Mouse (Mus musculus): ENCODE measurements at regions not wholly inside any gene's neighbourhood (a gene's known extent, or its start where the extent isn't known, plus 50 kb on each side); places are given as distances from the start of the nearest gene placed in this dataset.

DNA sequence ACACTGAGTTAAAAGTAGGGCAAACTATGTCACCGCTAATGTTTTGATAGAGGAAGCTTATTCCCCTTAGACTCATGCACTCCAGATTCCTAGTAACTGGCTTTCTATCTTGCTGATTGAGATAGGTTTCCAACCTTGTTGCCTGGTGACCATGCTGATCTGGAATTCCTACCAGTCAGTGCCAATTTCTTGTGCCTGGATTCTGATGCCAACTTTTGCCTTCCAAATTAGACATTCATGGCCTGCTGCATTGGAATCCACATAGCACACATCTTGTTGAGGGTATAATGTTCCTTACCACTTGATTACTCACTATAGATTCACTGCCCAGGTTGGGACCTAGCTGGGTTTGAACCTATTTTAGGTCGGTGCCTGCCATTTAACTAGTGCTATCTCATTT lies 262.8 kb upstream of the Smlr1 start:
- Histone ChIP-seq H3K79me2 (ENCODE audit: control insufficient read depth, insufficient read depth) (no peaks in the 10 kb centered on the region), H3K4me3 (ENCODE audit: insufficient read depth, poor library complexity, severe bottlenecking) (no peak overlapping the region)
- TF ChIP-seq CTCF (IDR thresholded peaks at IDR 0.05; ENCODE audit: control insufficient read depth, insufficient read depth, insufficient read length): no peak
- no peak for TF ChIP-seq MAX (IDR thresholded peaks at IDR 0.05)
- TF ChIP-seq MYOD1 (IDR thresholded peaks at IDR 0.05; ENCODE audit: control insufficient read depth, insufficient read length, low read depth): no peak
- TF ChIP-seq MYOG (IDR thresholded peaks at IDR 0.05; ENCODE audit: control insufficient read depth, extremely low read depth, insufficient read length): no peak
- no peak for TF ChIP-seq USF1 (IDR thresholded peaks at IDR 0.05; ENCODE audit: low read depth)
- no peak for TF ChIP-seq FOSL1 (IDR thresholded peaks at IDR 0.05; ENCODE audit: insufficient read depth, low read length, poor library complexity, severe bottlenecking)
- TF ChIP-seq CEBPB (IDR thresholded peaks at IDR 0.05; ENCODE audit: low read depth): no peak

DNA sequence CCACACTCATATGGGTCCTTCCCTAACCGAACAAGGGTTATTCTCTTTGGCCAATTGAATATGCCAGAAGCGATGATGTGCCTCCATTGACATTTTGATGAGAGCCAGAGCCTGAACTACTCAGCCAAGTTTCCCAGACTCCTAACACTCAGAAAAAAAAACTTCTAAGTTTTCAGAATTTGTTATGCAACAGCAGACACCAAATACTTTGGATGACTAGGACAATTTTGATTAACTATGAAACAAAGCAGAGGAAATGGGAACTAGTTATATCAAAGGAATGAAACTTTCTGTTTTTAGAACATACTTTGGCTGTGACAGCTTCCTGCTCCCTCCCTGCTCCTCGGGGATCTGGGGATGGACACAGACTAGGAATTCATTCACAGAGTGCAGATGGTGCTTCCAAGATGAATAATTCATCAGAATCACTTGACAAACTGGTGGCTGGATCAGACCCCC lies 254.3 kb upstream of the Smlr1 start:
- H3K79me2 ChIP-seq (ENCODE audit: control insufficient read depth, insufficient read depth): no peaks in the 10 kb centered on the region
- no peaks in the 10 kb centered on the region for H3K27me3 ChIP-seq (ENCODE audit: control insufficient read depth, insufficient read depth, insufficient read length)
- H3ac ChIP-seq (ENCODE audit: control insufficient read depth, insufficient read length, low read depth): no peak overlapping the region
- peak; percentile 60 for TF ChIP-seq CEBPB (IDR thresholded peaks at IDR 0.05; ENCODE audit: low read depth)
- TF ChIP-seq MAX (IDR thresholded peaks at IDR 0.05): no peak
- H3K36me3 ChIP-seq (ENCODE audit: control insufficient read depth, insufficient read depth): no peaks in the 10 kb centered on the region
- H3K79me3 ChIP-seq (ENCODE audit: low read depth): no peaks in the 10 kb centered on the region
- no peak overlapping the region for H3K4me3 ChIP-seq (ENCODE audit: insufficient read depth, poor library complexity, severe bottlenecking)

More for the DNA sequence above, 262.8 kb upstream of the Smlr1 start:
- Histone ChIP-seq H3K27me3 (ENCODE audit: control insufficient read depth, insufficient read depth, insufficient read length) (no peaks in the 10 kb centered on the region), H3ac (ENCODE audit: control insufficient read depth, insufficient read length, low read depth) (no peak overlapping the region), H3K36me3 (ENCODE audit: control insufficient read depth, insufficient read depth) (no peaks in the 10 kb centered on the region), H3K79me3 (ENCODE audit: low read depth) (no peaks in the 10 kb centered on the region)

DNA sequence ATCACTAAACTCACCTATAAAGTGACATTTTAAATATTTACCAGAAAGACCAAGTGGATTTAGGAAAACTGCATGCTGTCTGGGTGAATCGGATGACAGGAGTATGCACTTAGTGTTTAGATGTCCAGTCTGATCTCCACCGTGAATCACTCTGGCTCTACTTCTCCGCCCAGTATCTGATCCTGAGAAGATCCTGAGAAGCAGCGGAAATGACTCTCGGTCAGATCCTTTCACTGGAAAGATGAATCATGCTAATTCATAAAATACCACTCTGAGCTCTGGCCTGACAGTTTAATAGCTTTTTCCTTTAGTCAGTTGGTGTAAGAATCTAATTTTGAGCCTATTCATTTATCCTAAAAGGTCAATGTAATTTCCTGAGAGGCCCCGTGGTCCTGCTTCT lies 252.6 kb upstream of the Smlr1 start:
- H3K4me3 ChIP-seq (ENCODE audit: insufficient read depth, poor library complexity, severe bottlenecking): no peak overlapping the region
- H3K79me3 ChIP-seq (ENCODE audit: low read depth): no peaks in the 10 kb centered on the region
- H3K27me3 ChIP-seq (ENCODE audit: control insufficient read depth, insufficient read depth, insufficient read length): no peaks in the 10 kb centered on the region
- no peak overlapping the region for H3ac ChIP-seq (ENCODE audit: control insufficient read depth, insufficient read length, low read depth)
- no peaks in the 10 kb centered on the region for H3K36me3 ChIP-seq (ENCODE audit: control insufficient read depth, insufficient read depth)
- TF ChIP-seq MAX (IDR thresholded peaks at IDR 0.05): no peak
- TF ChIP-seq FOSL1 (IDR thresholded peaks at IDR 0.05; ENCODE audit: insufficient read depth, low read length, poor library complexity, severe bottlenecking): peak; percentile 91
- peak; percentile 38 for TF ChIP-seq MYOD1 (IDR thresholded peaks at IDR 0.05; ENCODE audit: control insufficient read depth, insufficient read length, low read depth)
- no peak for TF ChIP-seq CEBPB (IDR thresholded peaks at IDR 0.05; ENCODE audit: low read depth)
- H3K79me2 ChIP-seq (ENCODE audit: control insufficient read depth, insufficient read depth): no peaks in the 10 kb centered on the region

DNA sequence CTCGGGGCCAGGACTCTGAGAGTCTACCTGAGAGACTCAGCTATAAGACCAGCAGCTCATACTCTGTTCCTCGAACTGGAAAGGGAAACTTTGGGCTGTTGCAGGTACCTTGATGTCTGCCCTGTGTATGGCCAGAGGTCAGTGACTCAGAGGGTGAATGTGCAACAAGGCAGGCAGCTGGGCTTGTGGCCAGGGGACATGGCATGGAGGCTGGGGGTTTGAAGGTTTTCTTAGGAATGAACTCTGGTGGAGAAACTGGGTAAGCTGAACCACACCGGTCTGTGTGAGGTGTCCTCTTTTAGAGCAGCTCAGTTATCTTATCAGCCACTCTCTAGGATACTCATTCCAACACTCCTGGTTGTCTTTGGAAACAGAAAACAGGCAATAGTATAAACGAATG lies 251.9 kb upstream of the Smlr1 start:
- no peak for TF ChIP-seq MYOG (IDR thresholded peaks at IDR 0.05; ENCODE audit: control insufficient read depth, extremely low read depth, insufficient read length)
- peak; percentile 75 for TF ChIP-seq MYOD1 (IDR thresholded peaks at IDR 0.05; ENCODE audit: control insufficient read depth, insufficient read length, low read depth)
- no peak for TF ChIP-seq CTCF (IDR thresholded peaks at IDR 0.05; ENCODE audit: control insufficient read depth, insufficient read depth, insufficient read length)
- no peak for TF ChIP-seq USF1 (IDR thresholded peaks at IDR 0.05; ENCODE audit: low read depth)
- TF ChIP-seq FOSL1 (IDR thresholded peaks at IDR 0.05; ENCODE audit: insufficient read depth, low read length, poor library complexity, severe bottlenecking): peak; percentile 61
- TF ChIP-seq CEBPB (IDR thresholded peaks at IDR 0.05; ENCODE audit: low read depth): peak; percentile 67
- TF ChIP-seq MAX (IDR thresholded peaks at IDR 0.05): peak; percentile 77
- Histone ChIP-seq H3K79me2 (ENCODE audit: control insufficient read depth, insufficient read depth) (no peaks in the 10 kb centered on the region), H3K27me3 (ENCODE audit: control insufficient read depth, insufficient read depth, insufficient read length) (no peaks in the 10 kb centered on the region), H3K79me3 (ENCODE audit: low read depth) (no peaks in the 10 kb centered on the region), H3K4me3 (ENCODE audit: insufficient read depth, poor library complexity, severe bottlenecking) (no peak overlapping the region), H3K36me3 (ENCODE audit: control insufficient read depth, insufficient read depth) (no peaks in the 10 kb centered on the region), H3ac (ENCODE audit: control insufficient read depth, insufficient read length, low read depth) (no peak overlapping the region)

DNA sequence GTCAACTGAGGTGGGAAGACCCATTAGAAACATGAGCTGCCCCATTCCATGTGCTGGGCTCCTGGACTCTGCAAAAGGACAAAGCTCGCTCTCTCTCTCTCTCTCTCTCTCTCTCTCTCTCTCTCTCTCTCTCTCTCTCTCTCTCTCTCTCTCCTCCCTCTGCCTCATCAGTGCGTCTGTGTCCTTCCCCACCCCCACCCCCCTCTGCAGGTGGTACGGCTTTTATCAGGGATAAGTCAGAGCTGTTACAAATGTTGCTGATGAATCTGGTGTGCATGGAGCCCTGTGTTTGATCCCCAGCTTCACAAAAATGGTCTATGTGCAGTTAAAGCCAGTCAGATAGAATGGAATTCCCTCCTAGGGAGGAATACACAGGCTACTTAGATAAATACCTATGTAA lies 247.8 kb upstream of the Smlr1 start:
- no peaks in the 10 kb centered on the region for H3K79me2 ChIP-seq (ENCODE audit: control insufficient read depth, insufficient read depth)
- no peaks in the 10 kb centered on the region for H3K27me3 ChIP-seq (ENCODE audit: control insufficient read depth, insufficient read depth, insufficient read length)
- TF ChIP-seq CEBPB (IDR thresholded peaks at IDR 0.05; ENCODE audit: low read depth) (no peak), USF1 (IDR thresholded peaks at IDR 0.05; ENCODE audit: low read depth) (no peak), MYOG (IDR thresholded peaks at IDR 0.05; ENCODE audit: control insufficient read depth, extremely low read depth, insufficient read length) (no peak), FOSL1 (IDR thresholded peaks at IDR 0.05; ENCODE audit: insufficient read depth, low read length, poor library complexity, severe bottlenecking) (no peak), MAX (IDR thresholded peaks at IDR 0.05) (no peak), MYOD1 (IDR thresholded peaks at IDR 0.05; ENCODE audit: control insufficient read depth, insufficient read length, low read depth) (no peak)
- no peak overlapping the region for H3ac ChIP-seq (ENCODE audit: control insufficient read depth, insufficient read length, low read depth)
- H3K79me3 ChIP-seq (ENCODE audit: low read depth): no peaks in the 10 kb centered on the region
- no peak overlapping the region for H3K4me3 ChIP-seq (ENCODE audit: insufficient read depth, poor library complexity, severe bottlenecking)
- H3K36me3 ChIP-seq (ENCODE audit: control insufficient read depth, insufficient read depth): no peaks in the 10 kb centered on the region

- Histone ChIP-seq H3K79me2 (ENCODE audit: control insufficient read depth, insufficient read depth) (no peaks in the 10 kb centered on the region), H3K4me3 (ENCODE audit: insufficient read depth, poor library complexity, severe bottlenecking) (no peak overlapping the region), H3K36me3 (ENCODE audit: control insufficient read depth, insufficient read depth) (no peaks in the 10 kb centered on the region), H3K79me3 (ENCODE audit: low read depth) (no peaks in the 10 kb centered on the region), H3ac (ENCODE audit: control insufficient read depth, insufficient read length, low read depth) (no peak overlapping the region), H3K27me3 (ENCODE audit: control insufficient read depth, insufficient read depth, insufficient read length) (no peaks in the 10 kb centered on the region)
- no peak for TF ChIP-seq CTCF (IDR thresholded peaks at IDR 0.05; ENCODE audit: control insufficient read depth, insufficient read depth, insufficient read length)
- no peak for TF ChIP-seq CEBPB (IDR thresholded peaks at IDR 0.05; ENCODE audit: low read depth)
- no peak for TF ChIP-seq MAX (IDR thresholded peaks at IDR 0.05)
- no peak for TF ChIP-seq FOSL1 (IDR thresholded peaks at IDR 0.05; ENCODE audit: insufficient read depth, low read length, poor library complexity, severe bottlenecking)
- TF ChIP-seq MYOG (IDR thresholded peaks at IDR 0.05; ENCODE audit: control insufficient read depth, extremely low read depth, insufficient read length): no peak
- TF ChIP-seq USF1 (IDR thresholded peaks at IDR 0.05; ENCODE audit: low read depth): no peak
- TF ChIP-seq MYOD1 (IDR thresholded peaks at IDR 0.05; ENCODE audit: control insufficient read depth, insufficient read length, low read depth): no peak
Observed at GRCm38 (mm10) chr10:25779476-25779875, 243.4 kb upstream of the Smlr1 start.
